Mouse (Mus musculus): ENCODE data around the gene Aida. TPM values are rescaled to one million over a fixed set of nuclear protein-coding genes. Genes with fewer than 3 reads are reported as not detected.

Aida gene
- total RNA-seq, 2 experiments from 2014 or later = 47.8 to 47.9 TPM

GRCm38 (mm10) chr1:183374728-183375127 lies 78.3 kb downstream of the Aida start:
- Histone ChIP-seq H3K4me3 (no peak overlapping the region), H3K27ac (no peak overlapping the region)
- no peak; the same call in 1 of the 2 replicates for TF ChIP-seq CTCF (conservative IDR thresholded peaks at IDR 0.05)
- no peak for DNase-seq (ENCODE audit: low spot score in 2 of 2)

Other genes starting within 250 kb of the Aida start
- gene Disp1, start 75.1 kb upstream of the Aida start, total RNA-seq (2021) = 1 to 10 TPM; 4.6 to 5.8 TPM
- gene Brox, start 679 bp downstream of the Aida start, total RNA-seq (2021) = 10 to 100 TPM; 48.6 to 61.8 TPM
- gene Mia3, start 73.0 kb downstream of the Aida start, total RNA-seq (2021) = 100 to 1,000 TPM; 221 to 224 TPM
- 10 to 100 TPM; 19.3 to 20.5 TPM for gene Taf1a, start 92.4 kb downstream of the Aida start, total RNA-seq (2021)
- gene Hhipl2, start 121.6 kb downstream of the Aida start, total RNA-seq (2021) = under 1 TPM; 0.33 to 0.39 TPM

Data from layer of hippocampus, adult 2 months (tissue).